Mouse (Mus musculus) MEL-GATA-1-ER (cell line): Measurements from ENCODE around the gene Slit3.

Experiments used
- DNase-seq: peaks from one replicate; pipeline ENCODE4 v3.0.0-alpha.2; 2012; ENCODE audit warnings: low read depth; ENCODE audit errors: extremely low read depth

Slit3 gene

GRCm38 (mm10) chr11:35513343-35513742, 392.3 kb downstream of the Slit3 start:
- DNase-seq, result no peak

- no peak for DNase-seq
These were observed 401.9 kb downstream of the Slit3 start for GRCm38 (mm10) chr11:35522802-35523452.

GRCm38 (mm10) chr11:35523773-35524172, 402.7 kb downstream of the Slit3 start:
- DNase-seq, result no peak

- no peak for DNase-seq
These were observed 405.3 kb downstream of the Slit3 start for GRCm38 (mm10) chr11:35526219-35526762.

GRCm38 (mm10) chr11:35527816-35528462, 406.9 kb downstream of the Slit3 start:
- DNase-seq, result no peak

GRCm38 (mm10) chr11:35535027-35535426, 414.0 kb downstream of the Slit3 start:
- DNase-seq, result no peak

GRCm38 (mm10) chr11:35537128-35538088, 416.4 kb downstream of the Slit3 start:
- DNase-seq, result no peak

- DNase-seq, result no peak
These were observed 421.7 kb downstream of the Slit3 start for GRCm38 (mm10) chr11:35542731-35543130.

- DNase-seq, result no peak
These were observed 423.4 kb downstream of the Slit3 start for GRCm38 (mm10) chr11:35544112-35545064.

- DNase-seq, result no peak
These were observed 425.2 kb downstream of the Slit3 start for GRCm38 (mm10) chr11:35546081-35546822.

GRCm38 (mm10) chr11:35550036-35550435, 429.0 kb downstream of the Slit3 start:
- no peak for DNase-seq

GRCm38 (mm10) chr11:35556192-35556591, 435.2 kb downstream of the Slit3 start:
- no peak for DNase-seq

GRCm38 (mm10) chr11:35557476-35557875, 436.5 kb downstream of the Slit3 start:
- no peak for DNase-seq

GRCm38 (mm10) chr11:35558311-35558710, 437.3 kb downstream of the Slit3 start:
- DNase-seq, result no peak

- DNase-seq, result no peak
These were observed 438.4 kb downstream of the Slit3 start for GRCm38 (mm10) chr11:35559386-35559785.

- DNase-seq, result no peak
These were observed 440.7 kb downstream of the Slit3 start for GRCm38 (mm10) chr11:35561760-35562159.

- no peak for DNase-seq
These were observed 444.3 kb downstream of the Slit3 start for GRCm38 (mm10) chr11:35565322-35565721.

GRCm38 (mm10) chr11:35566686-35567085, 445.7 kb downstream of the Slit3 start:
- no peak for DNase-seq

GRCm38 (mm10) chr11:35569126-35569916, 448.3 kb downstream of the Slit3 start:
- DNase-seq, result no peak
